Mouse (Mus musculus): ENCODE results near the gene Olfr1359. TPM values are rescaled to one million over a fixed set of nuclear protein-coding genes. Genes with fewer than 3 reads are reported as not detected.
"Not testable (repeated sequence)": the region's sequence is repeated elsewhere in the genome, so short reads cannot be mapped to it uniquely, and the experiment has no call there.

Olfr1359 gene
- polyA plus RNA-seq, 2 experiments, result not detected

GRCm38 (mm10) chr13:21716540-21717391, 18.9 kb downstream of the Olfr1359 start:
- Histone ChIP-seq H3K9ac (ENCODE audit: low read depth, low read length, severe bottlenecking) (peak overlapping the region; percentile 68), H3K4me3 (replicated peaks; ENCODE audit: low read length) (peak overlapping the region; percentile 42), H3K4me1 (ENCODE audit: control insufficient read depth, insufficient read depth, low read length) (peaks cover 23% of the 10 kb centered on the region), H3K4me2 (replicated peaks; ENCODE audit: low read depth, low read length, severe bottlenecking) (peak overlapping the region; percentile 79), H3K27ac (replicated peaks; ENCODE audit: low read depth, low read length) (peak overlapping the region; percentile 93)
- H3K36me3 ChIP-seq (ENCODE audit: control insufficient read depth, insufficient read depth, low read length); H3K27me3 ChIP-seq (ENCODE audit: control insufficient read depth, insufficient read depth, low read length); H3K9me3 ChIP-seq (ENCODE audit: control insufficient read depth, low read length): not testable (repeated sequence)
- ATAC-seq (ENCODE audit: low FRiP score, low read depth) (peak; percentile 0; the same call in 1 of the 2 replicates), DNase-seq (ENCODE audit: low spot score) (peak; percentile 27)
- TF ChIP-seq POLR2A (IDR thresholded peaks at IDR 0.05; ENCODE audit: borderline replicate concordance, extremely low read depth, insufficient read depth, insufficient read length), result peak; percentile 85; the same call in 1 of the 2 replicates
- WGBS, result 0% methylated on average over 9 of the region's 38 CpGs

- Histone ChIP-seq H3K9ac (ENCODE audit: low read depth, low read length, severe bottlenecking) (peak within 1 kb of the TSS; percentile 68), H3K4me3 (replicated peaks; ENCODE audit: low read length) (peak within 1 kb of the TSS; percentile 42), H3K4me2 (replicated peaks; ENCODE audit: low read depth, low read length, severe bottlenecking) (peak within 1 kb of the TSS; percentile 79), H3K27ac (replicated peaks; ENCODE audit: low read depth, low read length) (peak within 1 kb of the TSS; percentile 93), H3K4me1 (ENCODE audit: control insufficient read depth, insufficient read depth, low read length) (peaks cover 26% of the 10 kb centered on the region)
- H3K36me3 ChIP-seq (ENCODE audit: control insufficient read depth, insufficient read depth, low read length); H3K27me3 ChIP-seq (ENCODE audit: control insufficient read depth, insufficient read depth, low read length); H3K9me3 ChIP-seq (ENCODE audit: control insufficient read depth, low read length): not testable (repeated sequence)
- peak; percentile 42 for ATAC-seq (ENCODE audit: low FRiP score, low read depth)
- DNase-seq (ENCODE audit: low spot score), result peak; percentile 96
- peak; percentile 72; the same call in 1 of the 2 replicates for TF ChIP-seq POLR2A (IDR thresholded peaks at IDR 0.05; ENCODE audit: borderline replicate concordance, extremely low read depth, insufficient read depth, insufficient read length)
- WGBS, result 1% methylated on average over 25 of the region's 56 CpGs
Measured at GRCm38 (mm10) chr13:21717397-21718357, 19.8 kb downstream of the Olfr1359 start, which contains the start of gene Hist1h3h. Gene Hist1h3h, plus strand, starts transcription at chr13:21717659.

GRCm38 (mm10) chr13:21718381-21719080, 20.6 kb downstream of the Olfr1359 start:
- peaks cover 27% of the 10 kb centered on the region for H3K4me1 ChIP-seq (ENCODE audit: control insufficient read depth, insufficient read depth, low read length)
- no peaks in the 10 kb centered on the region for H3K9me3 ChIP-seq (ENCODE audit: control insufficient read depth, low read length)
- H3K27me3 ChIP-seq (ENCODE audit: control insufficient read depth, insufficient read depth, low read length), result no peaks in the 10 kb centered on the region
- ATAC-seq (ENCODE audit: low FRiP score, low read depth), result no peak
- peak overlapping the region; percentile 42 for H3K4me3 ChIP-seq (replicated peaks; ENCODE audit: low read length)
- DNase-seq (ENCODE audit: low spot score), result peak; percentile 10
- WGBS, result 52% methylated on average over 4 of the region's 4 CpGs
- peak overlapping the region; percentile 44 for H3K4me2 ChIP-seq (replicated peaks; ENCODE audit: low read depth, low read length, severe bottlenecking)
- no peaks in the 10 kb centered on the region for H3K36me3 ChIP-seq (ENCODE audit: control insufficient read depth, insufficient read depth, low read length)
- H3K27ac ChIP-seq (replicated peaks; ENCODE audit: low read depth, low read length), result peak overlapping the region; percentile 71
- TF ChIP-seq POLR2A (IDR thresholded peaks at IDR 0.05; ENCODE audit: borderline replicate concordance, extremely low read depth, insufficient read depth, insufficient read length), result peak; percentile 42; the same call in 1 of the 2 replicates
- peak overlapping the region; percentile 58 for H3K9ac ChIP-seq (ENCODE audit: low read depth, low read length, severe bottlenecking)

- DNase-seq (ENCODE audit: low spot score), result peak; percentile 6
- WGBS, result 1% methylated on average over 18 of the region's 44 CpGs
- H3K4me3 ChIP-seq (replicated peaks; ENCODE audit: low read length), result peak overlapping the region; percentile 40
- not testable (repeated sequence) for H3K36me3 ChIP-seq (ENCODE audit: control insufficient read depth, insufficient read depth, low read length); H3K9me3 ChIP-seq (ENCODE audit: control insufficient read depth, low read length); H3K27me3 ChIP-seq (ENCODE audit: control insufficient read depth, insufficient read depth, low read length)
- H3K4me1 ChIP-seq (ENCODE audit: control insufficient read depth, insufficient read depth, low read length), result peaks cover 20% of the 10 kb centered on the region
- 0 out of 2 replicates have a peak, but pooled peaks have one; percentile 13 for TF ChIP-seq POLR2A (IDR thresholded peaks at IDR 0.05; ENCODE audit: borderline replicate concordance, extremely low read depth, insufficient read depth, insufficient read length)
- peak overlapping the region; percentile 83 for H3K27ac ChIP-seq (replicated peaks; ENCODE audit: low read depth, low read length)
- H3K9ac ChIP-seq (ENCODE audit: low read depth, low read length, severe bottlenecking), result peak overlapping the region; percentile 51
- ATAC-seq (ENCODE audit: low FRiP score, low read depth), result 0 out of 2 replicates have a peak, but pooled peaks have one; percentile 0
- H3K4me2 ChIP-seq (replicated peaks; ENCODE audit: low read depth, low read length, severe bottlenecking), result peak overlapping the region; percentile 54
Measured at GRCm38 (mm10) chr13:21721107-21721756, 23.3 kb downstream of the Olfr1359 start.

All from limb, embryonic 14.5 days (tissue).